Mouse (Mus musculus) bone marrow macrophage, adult 2 months (primary cell): ENCODE measurements around the gene Pou4f2. TPM values are rescaled to one million over a fixed set of nuclear protein-coding genes. Genes with fewer than 3 reads are reported as not detected.

Experiments used
- H3K27ac ChIP-seq: 2 replicates; pipeline ENCODE4 v1.5.1; 2012; ENCODE audit warnings: low read depth, low read length; ENCODE audit not compliant: insufficient read depth
- H3K4me1 ChIP-seq: 2 replicates; pipeline ENCODE4 v1.6.1; 2012; ENCODE audit warnings: low read length; ENCODE audit not compliant: control insufficient read depth, insufficient read depth
- H3K4me3 ChIP-seq: 2 replicates; pipeline ENCODE4 v1.5.1; 2012; ENCODE audit warnings: mild to moderate bottlenecking, low read length, moderate library complexity; ENCODE audit not compliant: insufficient read depth
- CTCF ChIP-seq: IDR thresholded peaks from 2 replicates; pipeline ENCODE4 v1.5.1; 2012; ENCODE audit warnings: low read depth, mild to moderate bottlenecking, low read length, moderate library complexity
- POLR2A ChIP-seq: IDR thresholded peaks from 2 replicates; pipeline ENCODE4 v1.6.1; 2012; ENCODE audit warnings: mild to moderate bottlenecking, low read depth, low read length, borderline replicate concordance
- polyA plus RNA-seq: library from polyadenylated mRNA; stranded (reverse); fragments of >200 nt; gene quantifications from 2 replicates; pipeline ENCODE4 v1.2.4, GENCODE M21; 2012; ENCODE audit not compliant: missing spikeins, insufficient read depth, insufficient read length

Gene Pou4f2
- polyA plus RNA-seq, 1 experiment: not detected

GRCm38 (mm10) chr8:78434823-78435623 is 1.4 kb downstream of the Pou4f2 start:
- H3K27ac ChIP-seq: no peak overlapping the region
- no peak overlapping the region for H3K4me3 ChIP-seq
- TF ChIP-seq CTCF (no peak), POLR2A (no peak)
- H3K4me1 ChIP-seq: no peaks in the 10 kb centered on the region

DNA sequence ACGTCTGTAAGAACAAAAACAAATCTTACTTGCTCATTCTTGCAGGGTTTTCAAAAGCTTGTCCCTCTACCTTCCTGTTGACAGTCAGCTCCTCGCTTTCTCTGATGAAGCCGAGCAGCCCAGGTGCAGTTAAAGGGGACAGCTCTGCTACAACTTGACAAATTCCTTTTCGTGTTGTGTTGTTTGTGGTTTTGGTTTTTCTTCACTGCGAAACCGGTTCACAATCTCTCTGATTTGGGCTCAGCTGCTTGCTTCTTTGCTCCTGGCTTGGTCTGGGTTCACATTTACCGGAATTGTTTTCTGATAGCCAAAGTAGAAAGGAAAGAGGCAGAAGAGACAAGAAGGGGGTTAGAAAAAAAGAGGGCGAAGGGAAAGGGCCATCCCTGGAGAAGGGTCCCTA is 2.1 kb downstream of the Pou4f2 start:
- Histone ChIP-seq H3K4me3 (no peak overlapping the region), H3K27ac (no peak overlapping the region), H3K4me1 (no peaks in the 10 kb centered on the region)
- TF ChIP-seq POLR2A (no peak), CTCF (no peak)

GRCm38 (mm10) chr8:78433318-78433717 is 3.1 kb downstream of the Pou4f2 start:
- no peaks in the 10 kb centered on the region for H3K4me1 ChIP-seq
- no peak overlapping the region for H3K4me3 ChIP-seq
- H3K27ac ChIP-seq: no peak overlapping the region
- TF ChIP-seq CTCF (no peak), POLR2A (no peak)

GRCm38 (mm10) chr8:78432451-78432850 is 4.0 kb downstream of the Pou4f2 start:
- H3K27ac ChIP-seq: no peak overlapping the region
- TF ChIP-seq CTCF (no peak), POLR2A (no peak)
- no peak overlapping the region for H3K4me3 ChIP-seq
- no peaks in the 10 kb centered on the region for H3K4me1 ChIP-seq

DNA sequence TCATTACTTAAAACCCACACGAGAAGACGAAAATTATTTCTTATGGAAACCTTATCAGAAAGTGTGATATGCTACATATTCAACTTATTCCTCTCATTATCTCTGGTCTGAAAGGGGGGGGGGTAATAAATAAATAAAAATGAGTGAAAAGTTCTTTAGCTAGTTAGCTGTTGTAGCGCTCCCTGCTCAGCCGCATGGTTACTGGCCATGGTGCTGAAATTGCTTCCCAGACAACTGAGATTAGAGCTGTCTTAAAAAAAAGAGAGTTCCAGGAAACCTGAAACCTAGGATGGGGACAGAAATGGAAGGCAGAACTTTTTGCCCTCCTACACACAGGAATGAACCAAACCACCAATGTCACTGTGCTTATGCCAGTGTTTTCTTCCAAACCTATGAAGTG is 5.1 kb downstream of the Pou4f2 start:
- TF ChIP-seq CTCF: no peak
- H3K4me3 ChIP-seq: no peak overlapping the region
- no peaks in the 10 kb centered on the region for H3K4me1 ChIP-seq
- no peak overlapping the region for H3K27ac ChIP-seq

- Histone ChIP-seq H3K27ac (no peak overlapping the region), H3K4me1 (no peaks in the 10 kb centered on the region), H3K4me3 (no peak overlapping the region)
- TF ChIP-seq POLR2A (no peak), CTCF (no peak)
These were observed 8.3 kb downstream of the Pou4f2 start for GRCm38 (mm10) chr8:78428148-78428547.

DNA sequence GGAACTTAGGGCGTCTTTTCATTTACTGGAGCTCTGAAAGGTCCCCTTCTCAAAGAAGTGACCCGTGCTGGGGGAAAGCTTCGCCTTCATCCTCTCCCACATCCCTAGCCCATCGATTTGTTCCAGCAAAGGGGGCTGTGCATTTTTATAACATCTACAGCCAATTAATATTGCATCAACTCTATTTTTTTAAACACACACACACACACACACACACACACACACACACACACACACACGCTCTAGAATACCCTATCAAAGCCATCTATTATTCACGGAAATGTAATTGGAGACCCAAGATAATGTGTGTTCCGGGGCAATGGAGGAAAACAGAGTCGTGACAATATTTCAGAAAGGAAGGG is 8.7 kb downstream of the Pou4f2 start:
- no peak overlapping the region for H3K27ac ChIP-seq
- no peak overlapping the region for H3K4me3 ChIP-seq
- TF ChIP-seq CTCF: no peak
- no peaks in the 10 kb centered on the region for H3K4me1 ChIP-seq

- H3K4me3 ChIP-seq: no peak overlapping the region
- TF ChIP-seq CTCF (no peak), POLR2A (no peak)
- no peaks in the 10 kb centered on the region for H3K4me1 ChIP-seq
- H3K27ac ChIP-seq: no peak overlapping the region
These were observed 9.3 kb downstream of the Pou4f2 start for GRCm38 (mm10) chr8:78426875-78427768.

DNA sequence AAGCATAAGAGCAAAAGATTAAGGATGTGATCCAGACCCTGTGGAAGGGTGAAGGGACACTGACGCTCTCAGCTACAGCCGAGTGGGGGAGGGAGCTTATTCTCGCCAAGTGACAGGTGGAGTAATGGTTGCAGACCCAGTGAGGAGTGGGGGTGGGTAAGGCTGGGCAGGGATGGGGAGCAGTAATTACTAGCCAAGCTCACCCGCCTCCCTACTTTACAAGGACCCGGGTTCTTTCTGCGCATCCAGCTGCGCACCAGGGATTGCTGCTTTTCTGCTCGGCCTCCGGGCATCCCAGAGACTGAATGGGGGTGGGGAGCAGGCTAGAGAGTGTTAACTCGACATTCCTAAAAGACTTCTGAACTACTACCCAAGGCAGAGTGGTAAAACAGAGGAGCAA is 10.0 kb downstream of the Pou4f2 start:
- Histone ChIP-seq H3K4me3 (no peak overlapping the region), H3K4me1 (no peaks in the 10 kb centered on the region), H3K27ac (no peak overlapping the region)
- TF ChIP-seq CTCF (no peak), POLR2A (no peak)

GRCm38 (mm10) chr8:78423937-78424336 is 12.5 kb downstream of the Pou4f2 start:
- Histone ChIP-seq H3K27ac (no peak overlapping the region), H3K4me1 (no peaks in the 10 kb centered on the region), H3K4me3 (no peak overlapping the region)
- TF ChIP-seq POLR2A: no peak
- TF ChIP-seq CTCF: no peak
